Mouse (Mus musculus): Measurements from ENCODE around the gene Agrn.

DNA sequence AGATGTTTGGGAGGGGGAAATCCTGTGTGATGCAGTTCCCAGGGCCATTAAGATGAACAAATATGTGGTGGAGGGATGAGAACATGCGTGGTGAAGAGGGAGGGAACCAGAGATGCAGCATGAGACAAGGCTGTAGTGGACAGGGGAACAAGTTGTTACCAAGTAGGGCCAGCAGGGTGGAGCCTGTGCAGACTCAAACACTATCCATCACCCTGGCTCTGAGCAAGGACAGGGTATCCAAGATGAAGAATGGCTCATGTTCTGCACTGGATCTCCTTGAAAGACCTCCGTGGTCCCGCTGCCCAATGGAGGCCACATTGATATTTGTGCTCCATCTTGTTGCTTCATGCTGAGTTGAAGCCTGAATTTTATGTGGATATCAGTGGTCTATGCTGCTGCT is 42.5 kb downstream of the Agrn start:
- TF ChIP-seq CTCF (IDR thresholded peaks at IDR 0.05; ENCODE audit: low read depth) (no peak), EP300 (IDR thresholded peaks at IDR 0.05; ENCODE audit: low read depth) (no peak)
